Mouse (Mus musculus) ovary, adult 18-20 months (tissue): ENCODE data around the gene Dydc1.

ENCODE experiments used
- DNase-seq: peaks from one replicate; pipeline ENCODE4 v3.0.0; 2022; ENCODE audit warnings: low spot score, mixed read lengths

Dydc1 gene

GRCm38 (mm10) chr14:41098726-41099125, 26.0 kb downstream of the Dydc1 start:
- no peak for DNase-seq

DNA sequence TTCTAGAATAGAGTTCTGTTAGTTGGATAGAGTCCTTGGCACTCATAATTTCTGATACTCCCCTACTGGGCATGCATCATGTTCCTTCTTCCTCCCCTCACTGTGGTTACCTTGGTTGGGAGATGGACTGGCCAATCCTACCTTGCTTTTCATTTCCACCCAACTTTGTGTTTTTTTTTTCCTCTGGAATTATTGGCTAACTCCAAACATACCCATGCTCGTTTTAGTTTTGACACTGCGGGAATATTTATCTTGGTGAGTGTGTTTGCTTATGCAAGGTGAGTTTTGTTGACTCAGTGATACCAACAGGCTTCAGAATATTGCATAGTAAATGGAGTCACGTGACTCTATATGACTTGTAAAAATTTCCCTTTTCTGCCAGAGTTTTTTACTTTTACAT, 28.0 kb downstream of the Dydc1 start:
- DNase-seq: no peak

DNA sequence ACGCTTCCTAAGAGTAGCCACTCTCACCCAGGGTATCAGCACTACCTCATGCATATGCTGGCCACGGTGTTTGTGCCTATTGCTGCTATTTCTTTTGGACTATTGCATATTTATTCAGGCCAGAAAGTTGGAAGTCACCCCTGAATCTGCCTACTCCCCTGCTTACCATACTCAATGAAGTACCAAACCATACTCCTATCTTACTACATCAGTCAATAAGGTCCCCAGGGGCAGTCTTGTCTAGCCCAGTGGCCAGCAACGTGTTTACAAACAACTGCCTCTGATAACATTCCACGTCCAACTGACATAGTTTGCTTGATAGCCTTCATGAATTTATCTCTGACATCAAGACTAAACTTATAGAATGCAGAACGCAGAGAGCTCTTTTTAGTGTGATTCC, 28.5 kb downstream of the Dydc1 start:
- no peak for DNase-seq

DNA sequence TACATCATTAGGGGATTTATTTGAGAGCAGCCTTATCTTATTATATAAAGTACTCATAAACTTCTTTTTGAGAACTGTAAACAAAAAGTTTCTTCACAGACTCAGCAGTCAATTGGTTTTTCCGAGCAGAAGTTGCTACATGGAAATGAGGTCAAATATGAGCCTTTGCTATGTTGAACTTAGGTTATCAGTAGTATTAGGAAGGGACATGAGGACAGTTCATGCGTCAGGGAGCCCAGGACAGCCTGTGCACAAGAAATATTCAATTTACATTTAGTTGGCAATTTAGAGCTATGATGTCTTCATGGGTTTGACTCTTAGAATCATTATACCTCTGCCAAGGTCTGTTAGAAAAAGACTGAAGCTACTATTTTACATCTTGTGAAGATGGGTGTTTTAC, 29.6 kb downstream of the Dydc1 start:
- no peak for DNase-seq

- DNase-seq: no peak
Measured at GRCm38 (mm10) chr14:41104853-41105444, 32.2 kb downstream of the Dydc1 start, which contains the start of gene Mat1a. TSS of gene Mat1a (plus strand) at chr14:41105035.

GRCm38 (mm10) chr14:41111031-41111668, 38.4 kb downstream of the Dydc1 start:
- no peak for DNase-seq

GRCm38 (mm10) chr14:41112944-41113343, 40.2 kb downstream of the Dydc1 start:
- no peak for DNase-seq

DNA sequence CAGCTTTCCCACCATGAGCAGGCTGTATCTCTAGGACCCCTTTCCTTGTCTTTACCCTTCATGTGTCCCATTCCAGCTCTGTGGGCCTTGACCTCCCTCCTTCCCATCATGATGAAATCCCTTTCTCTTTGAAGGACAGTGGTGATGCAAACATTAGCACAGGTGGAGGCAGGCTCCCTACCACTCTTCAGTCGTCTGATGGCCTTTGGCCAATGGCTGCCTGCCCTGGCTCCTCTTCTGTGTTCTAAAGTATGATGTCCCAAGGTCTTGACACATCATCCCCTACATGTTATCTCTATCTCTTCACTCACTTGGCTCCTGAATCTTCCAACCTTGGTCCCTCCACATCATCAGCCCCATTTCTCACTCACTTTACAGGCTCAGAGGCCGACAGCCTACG, 43.6 kb downstream of the Dydc1 start:
- no peak for DNase-seq

DNA sequence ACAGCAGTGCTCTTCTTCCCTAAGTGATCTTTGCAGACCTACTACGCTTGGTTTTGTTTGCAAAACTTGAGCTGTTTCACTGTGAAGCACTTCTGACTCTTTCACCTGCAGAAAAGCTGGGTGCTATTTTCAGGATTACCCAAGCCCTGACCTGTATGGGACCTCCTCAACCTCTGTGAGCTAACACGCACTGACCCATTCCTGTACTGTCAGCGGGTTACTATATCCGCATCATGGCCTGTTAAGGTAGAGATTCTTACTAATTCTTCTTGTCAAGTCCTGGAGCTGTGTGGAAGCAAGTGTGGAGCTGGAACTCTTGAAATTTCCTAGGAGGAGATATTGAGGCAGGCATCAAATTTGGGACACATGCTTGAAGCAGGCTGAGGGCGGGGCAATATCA, 52.0 kb downstream of the Dydc1 start:
- DNase-seq: no peak

DNA sequence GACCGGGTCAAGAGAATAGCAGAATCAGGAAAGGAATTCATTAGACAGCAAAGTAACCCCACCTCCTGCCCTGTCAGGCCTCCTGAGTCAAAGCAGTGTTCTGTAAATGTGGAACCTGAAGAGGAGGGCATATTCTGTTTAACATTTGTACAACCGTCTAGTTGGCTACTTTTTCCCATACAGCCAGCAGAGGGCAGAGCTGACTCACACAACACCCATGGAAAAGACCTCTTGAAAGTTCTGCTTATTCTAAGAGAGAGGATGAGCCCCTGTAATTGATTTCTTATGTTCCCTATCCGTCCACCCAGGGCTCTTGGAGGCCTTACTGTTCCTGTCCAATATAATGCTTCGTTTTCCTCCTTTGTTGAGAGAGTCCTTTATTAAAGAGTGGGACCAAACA, 55.3 kb downstream of the Dydc1 start:
- DNase-seq: no peak

GRCm38 (mm10) chr14:41131540-41131939, 58.8 kb downstream of the Dydc1 start, which contains the start of gene Sftpa1:
TSS of gene Sftpa1 (plus strand) at chr14:41131782.
- no peak for DNase-seq

DNA sequence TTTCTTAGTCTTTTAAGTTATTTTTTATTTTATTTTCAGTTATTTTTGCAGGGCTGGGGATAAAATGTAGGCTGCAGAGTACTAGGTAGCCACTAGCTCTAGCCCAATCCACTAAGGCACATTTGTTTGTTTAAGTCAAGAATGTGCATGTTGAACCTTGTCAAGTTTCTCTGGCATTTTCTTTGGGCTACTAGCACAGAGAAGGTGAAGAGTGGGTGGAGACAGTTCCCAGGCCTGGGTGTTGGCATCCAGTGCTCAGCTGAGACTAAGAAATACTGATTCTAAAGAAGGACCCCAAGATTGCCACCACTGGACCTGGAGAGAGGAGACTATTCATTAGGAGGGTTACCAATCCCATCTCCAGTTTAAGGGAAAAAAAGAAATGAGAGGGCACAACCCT, 64.3 kb downstream of the Dydc1 start:
- no peak for DNase-seq

DNA sequence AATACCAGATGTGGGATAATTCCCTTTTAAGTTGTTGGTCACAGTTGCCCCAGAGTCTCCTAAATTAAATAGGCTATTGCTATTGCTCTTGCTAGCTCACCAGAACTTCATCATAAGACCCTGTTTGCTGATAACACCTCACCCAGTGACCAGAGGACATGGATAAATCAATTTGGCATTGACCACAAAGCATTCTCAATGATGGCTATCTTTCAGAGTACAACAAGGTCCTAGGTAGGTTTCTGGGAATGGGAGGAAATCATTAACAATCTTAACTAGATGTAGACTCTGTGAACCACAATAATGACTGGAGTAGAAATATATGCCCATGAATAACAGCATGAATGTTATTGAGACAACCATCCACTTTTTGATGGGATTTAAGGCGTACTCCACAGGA, 68.0 kb downstream of the Dydc1 start:
- no peak for DNase-seq
